Mouse (Mus musculus): ENCODE results near the gene Mogs. TPM values are rescaled to one million over a fixed set of nuclear protein-coding genes. Genes with fewer than 3 reads are reported as not detected.
"Not testable (repeated sequence)": the region's sequence is repeated elsewhere in the genome, so short reads cannot be mapped to it uniquely, and the experiment has no call there.

Mogs gene
- polyA plus RNA-seq, 1 experiment: 54.5 TPM

DNA sequence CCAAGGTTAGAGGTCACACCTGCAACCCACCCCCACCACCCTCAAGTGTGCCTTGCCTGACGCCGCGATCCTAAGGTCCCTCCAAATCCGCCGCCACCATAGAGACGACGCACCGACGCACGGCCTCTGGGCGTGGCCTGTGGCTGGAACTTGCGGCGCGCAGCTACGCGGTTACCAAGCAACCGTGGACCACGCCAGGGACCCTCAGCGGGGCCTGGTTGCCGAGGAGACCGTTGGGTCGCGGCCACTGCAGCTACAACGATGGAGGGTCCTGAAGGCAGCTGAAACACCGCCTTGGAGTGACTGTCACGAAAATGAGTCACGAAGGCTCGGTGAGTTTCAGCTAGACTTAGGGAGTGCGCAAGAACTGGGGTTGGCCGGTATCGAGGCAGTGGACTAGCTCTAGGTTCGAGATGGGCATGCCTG, 41.0 kb downstream of the Mogs start, which contains the start of the genes Wdr54 and 1700003E16Rik:
Gene Wdr54, minus strand, starts transcription at position 139 of the 426 bp plus-strand sequence.
Gene 1700003E16Rik, plus strand, starts transcription at position 146 of the 426 bp plus-strand sequence.
- H3K4me1 ChIP-seq (ENCODE audit: control insufficient read depth, insufficient read depth, insufficient read length): peaks cover 2% of the 10 kb centered on the region; the same call in 1 of the 2 replicates
- TF ChIP-seq CTCF (IDR thresholded peaks at IDR 0.05; ENCODE audit: extremely low read depth, insufficient read depth, insufficient read length, insufficient replicate concordance): no peak
- no peak for TF ChIP-seq POLR2A (IDR thresholded peaks at IDR 0.05; ENCODE audit: low read depth, low read length)
- H3K4me3 ChIP-seq (ENCODE audit: extremely low read depth, insufficient read depth, insufficient read length): peak within 1 kb of the TSS; percentile 62
- 0 out of 2 replicates have a peak, but pooled peaks cover 1% of the 10 kb centered on the region for H3K27me3 ChIP-seq (ENCODE audit: control insufficient read depth, insufficient read depth, low read length)
- WGBS: 3% methylated on average over 32 of the region's 32 CpGs
- DNase-seq (ENCODE audit: low read depth in 1 of 2, low spot score in 2 of 2): no peak
- H3K27ac ChIP-seq (ENCODE audit: insufficient read depth, low read length): no peak within 1 kb of the TSS
- H3K36me3 ChIP-seq (ENCODE audit: control insufficient read depth, insufficient read depth, low read length): no peaks in the 10 kb centered on the region

DNA sequence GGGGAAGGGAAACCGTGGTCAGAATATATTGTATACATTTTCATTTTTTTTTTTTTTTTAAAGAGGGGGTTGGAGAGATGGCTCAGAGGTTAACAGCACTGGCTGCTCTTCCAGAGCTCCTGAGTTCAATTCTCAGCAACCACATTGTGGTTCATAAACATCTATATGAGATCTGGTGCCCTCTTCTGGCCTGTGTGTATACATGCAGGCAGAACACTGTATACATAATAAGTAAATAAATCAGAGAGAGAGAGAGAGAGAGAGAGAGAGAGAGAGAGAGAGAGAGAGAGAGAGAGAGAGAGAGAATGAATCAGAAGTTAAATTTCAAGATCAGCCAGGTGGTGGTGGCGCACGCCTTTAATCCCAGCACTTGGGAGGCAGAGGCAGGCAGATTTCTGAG, 44.2 kb downstream of the Mogs start:
- peak in 1 of 2 experiments; percentile 52 for DNase-seq (ENCODE audit: low read depth in 1 of 2, low spot score in 2 of 2)
- not testable (repeated sequence) for H3K36me3 ChIP-seq (ENCODE audit: control insufficient read depth, insufficient read depth, low read length); H3K27ac ChIP-seq (ENCODE audit: insufficient read depth, low read length); H3K27me3 ChIP-seq (ENCODE audit: control insufficient read depth, insufficient read depth, low read length); H3K4me1 ChIP-seq (ENCODE audit: control insufficient read depth, insufficient read depth, insufficient read length); H3K4me3 ChIP-seq (ENCODE audit: extremely low read depth, insufficient read depth, insufficient read length)
- 20% methylated on average over 3 of the region's 3 CpGs for WGBS

DNA sequence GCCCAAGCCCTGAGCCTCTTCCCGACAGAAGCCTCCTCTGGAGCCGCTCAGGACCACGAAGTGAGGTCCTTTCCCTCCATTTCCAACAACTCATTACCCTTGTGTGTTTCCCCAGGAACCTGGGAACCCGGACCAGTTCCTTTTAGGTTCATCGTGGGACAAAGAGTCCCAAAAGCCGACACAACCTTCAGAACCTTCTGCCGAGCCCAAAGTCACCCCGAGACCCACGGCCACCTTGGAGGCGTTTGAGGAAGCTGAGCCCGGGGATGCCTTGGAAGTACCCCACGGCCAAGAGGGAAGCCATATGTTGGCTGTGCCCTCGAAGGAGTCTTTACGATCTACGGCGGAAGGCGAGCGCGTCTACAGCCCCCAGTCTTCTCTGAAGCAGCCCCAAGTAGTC, 46.1 kb downstream of the Mogs start:
- peaks cover 8% of the 10 kb centered on the region for H3K27me3 ChIP-seq (ENCODE audit: control insufficient read depth, insufficient read depth, low read length)
- H3K4me3 ChIP-seq (ENCODE audit: extremely low read depth, insufficient read depth, insufficient read length): peak overlapping the region; percentile 2; the same call in 1 of the 2 replicates
- TF ChIP-seq POLR2A (IDR thresholded peaks at IDR 0.05; ENCODE audit: low read depth, low read length): no peak
- no peak for TF ChIP-seq CTCF (IDR thresholded peaks at IDR 0.05; ENCODE audit: extremely low read depth, insufficient read depth, insufficient read length, insufficient replicate concordance)
- H3K27ac ChIP-seq (ENCODE audit: insufficient read depth, low read length): no peak overlapping the region
- DNase-seq (ENCODE audit: low read depth in 1 of 2, low spot score in 2 of 2): no peak
- H3K36me3 ChIP-seq (ENCODE audit: control insufficient read depth, insufficient read depth, low read length): no peaks in the 10 kb centered on the region
- 17% methylated on average over 19 of the region's 19 CpGs for WGBS
- H3K4me1 ChIP-seq (ENCODE audit: control insufficient read depth, insufficient read depth, insufficient read length): peaks cover 4% of the 10 kb centered on the region

DNA sequence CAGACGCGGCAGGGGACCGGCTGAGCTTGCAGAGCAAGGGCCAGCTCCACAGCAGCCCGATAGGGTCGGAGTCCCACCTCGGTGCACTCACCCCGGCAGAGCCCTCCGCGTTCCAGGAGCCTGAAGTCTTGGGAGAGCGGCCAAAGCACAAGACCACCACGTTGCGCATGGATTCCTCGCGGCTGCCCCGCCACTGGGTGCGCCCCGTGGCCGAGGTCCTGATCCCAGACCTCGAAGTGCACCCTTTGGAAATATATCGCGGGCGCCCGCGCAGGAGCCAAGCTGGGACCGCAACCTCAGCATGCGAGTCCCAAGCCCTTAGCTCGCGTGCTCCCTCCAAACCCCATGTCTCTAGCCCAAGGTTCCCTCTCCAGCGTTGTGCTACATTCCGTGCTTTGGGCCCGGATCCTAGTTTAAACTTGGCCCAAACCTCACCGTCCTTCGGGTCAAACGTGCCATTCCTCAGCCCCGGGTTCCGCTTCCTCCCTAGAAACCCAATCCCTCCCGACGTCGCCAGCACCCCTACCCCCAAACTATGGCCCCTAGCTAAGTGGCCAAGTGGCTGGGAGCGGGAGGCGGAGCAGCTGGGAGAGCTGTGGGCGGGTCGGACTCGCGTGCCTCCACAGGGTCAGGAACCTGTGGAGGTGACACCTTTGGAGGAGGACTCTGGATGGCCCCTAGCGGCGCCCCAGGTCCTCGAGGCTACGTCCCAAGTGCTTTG, 46.8 kb downstream of the Mogs start:
- Histone ChIP-seq H3K27me3 (ENCODE audit: control insufficient read depth, insufficient read depth, low read length) (peaks cover 7% of the 10 kb centered on the region), H3K4me3 (ENCODE audit: extremely low read depth, insufficient read depth, insufficient read length) (peak overlapping the region; percentile 22; the same call in 1 of the 2 replicates), H3K27ac (ENCODE audit: insufficient read depth, low read length) (no peak overlapping the region), H3K36me3 (ENCODE audit: control insufficient read depth, insufficient read depth, low read length) (no peaks in the 10 kb centered on the region), H3K4me1 (ENCODE audit: control insufficient read depth, insufficient read depth, insufficient read length) (peaks cover 3% of the 10 kb centered on the region; the same call in 1 of the 2 replicates)
- no peak for DNase-seq (ENCODE audit: low read depth in 1 of 2, low spot score in 2 of 2)
- 6% methylated on average over 49 of the region's 49 CpGs for WGBS
- TF ChIP-seq CTCF (IDR thresholded peaks at IDR 0.05; ENCODE audit: extremely low read depth, insufficient read depth, insufficient read length, insufficient replicate concordance): no peak
- TF ChIP-seq POLR2A (IDR thresholded peaks at IDR 0.05; ENCODE audit: low read depth, low read length): no peak

DNA sequence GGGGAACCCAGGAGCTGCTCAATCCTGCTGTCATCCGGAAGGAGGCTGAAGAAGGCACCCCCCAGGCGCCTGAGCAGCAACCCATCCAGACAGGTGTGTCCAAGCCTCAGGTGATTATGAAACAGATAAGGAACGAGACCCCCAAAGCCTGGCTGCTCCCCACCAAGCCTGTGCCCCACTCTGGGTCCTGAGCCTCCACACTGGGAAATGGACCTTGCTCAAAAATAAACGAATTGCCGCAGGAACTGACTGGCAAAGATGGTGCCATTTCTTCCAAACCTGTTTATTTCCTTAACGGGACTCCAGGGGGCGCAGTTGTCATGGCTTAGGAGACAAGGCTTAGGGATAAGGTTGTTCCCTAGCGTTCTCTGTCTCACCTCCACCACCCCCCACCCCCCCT, 47.4 kb downstream of the Mogs start:
- H3K27me3 ChIP-seq (ENCODE audit: control insufficient read depth, insufficient read depth, low read length): peaks cover 7% of the 10 kb centered on the region
- peak; percentile 17 to 31 for DNase-seq (ENCODE audit: low read depth in 1 of 2, low spot score in 2 of 2)
- WGBS: 2% methylated on average over 8 of the region's 8 CpGs
- peak overlapping the region; percentile 0; the same call in 1 of the 2 replicates for H3K4me3 ChIP-seq (ENCODE audit: extremely low read depth, insufficient read depth, insufficient read length)
- H3K36me3 ChIP-seq (ENCODE audit: control insufficient read depth, insufficient read depth, low read length): no peaks in the 10 kb centered on the region
- H3K4me1 ChIP-seq (ENCODE audit: control insufficient read depth, insufficient read depth, insufficient read length): peaks cover 3% of the 10 kb centered on the region; the same call in 1 of the 2 replicates
- TF ChIP-seq POLR2A (IDR thresholded peaks at IDR 0.05; ENCODE audit: low read depth, low read length) (no peak), CTCF (IDR thresholded peaks at IDR 0.05; ENCODE audit: extremely low read depth, insufficient read depth, insufficient read length, insufficient replicate concordance) (peak; percentile 38; the same call in 1 of the 2 replicates)
- H3K27ac ChIP-seq (ENCODE audit: insufficient read depth, low read length): no peak overlapping the region

DNA sequence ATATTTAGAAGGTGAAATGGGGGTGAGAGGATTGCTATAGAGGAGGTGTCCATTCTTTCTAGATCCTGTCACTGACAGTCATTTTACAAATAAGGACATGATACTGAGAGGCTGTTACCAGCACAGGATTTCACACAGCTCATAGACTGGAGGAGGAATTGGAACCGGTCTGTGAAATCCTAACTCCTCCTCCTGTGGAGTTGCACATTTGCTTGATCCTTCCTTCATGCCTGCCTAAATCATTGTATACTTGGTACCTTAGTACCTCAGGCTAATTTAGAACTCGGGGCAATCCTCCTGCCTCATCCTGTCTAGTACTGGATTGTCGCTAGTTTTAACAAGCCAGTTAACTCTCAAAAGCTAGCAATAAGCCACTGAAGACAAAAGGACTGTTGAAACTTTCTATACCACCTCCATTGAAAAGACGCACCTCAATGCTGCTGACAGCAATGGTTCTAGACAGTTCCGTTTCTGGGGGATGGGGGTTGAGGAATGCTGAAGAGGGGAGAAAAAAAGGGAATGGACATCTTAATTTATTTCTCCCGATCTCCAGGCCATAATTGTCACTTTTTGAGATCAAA, 49.8 kb downstream of the Mogs start:
- TF ChIP-seq CTCF (IDR thresholded peaks at IDR 0.05; ENCODE audit: extremely low read depth, insufficient read depth, insufficient read length, insufficient replicate concordance) (no peak), POLR2A (IDR thresholded peaks at IDR 0.05; ENCODE audit: low read depth, low read length) (no peak)
- H3K4me3 ChIP-seq (ENCODE audit: extremely low read depth, insufficient read depth, insufficient read length): peak overlapping the region; percentile 86
- no peaks in the 10 kb centered on the region for H3K36me3 ChIP-seq (ENCODE audit: control insufficient read depth, insufficient read depth, low read length)
- H3K4me1 ChIP-seq (ENCODE audit: control insufficient read depth, insufficient read depth, insufficient read length): peaks cover 3% of the 10 kb centered on the region; the same call in 1 of the 2 replicates
- no peak for DNase-seq (ENCODE audit: low read depth in 1 of 2, low spot score in 2 of 2)
- peaks cover 7% of the 10 kb centered on the region for H3K27me3 ChIP-seq (ENCODE audit: control insufficient read depth, insufficient read depth, low read length)
- WGBS: 3% methylated on average over 6 of the region's 6 CpGs
- no peak overlapping the region for H3K27ac ChIP-seq (ENCODE audit: insufficient read depth, low read length)
